Mouse (Mus musculus) limb, embryonic 11.5 days (tissue): ENCODE data around the gene Disp3. TPM values are rescaled to one million over a fixed set of nuclear protein-coding genes. Genes with fewer than 3 reads are reported as not detected.

Source experiments
- ATAC-seq: fragments of 200-750 bp; cut with Nextera tagmentation; 2 replicates; pipeline ENCODE4 v1.8.0; 2017; ENCODE audit warnings: low read depth; ENCODE audit not compliant: insufficient number of reproducible peaks, low FRiP score, low TSS enrichment
- DNase-seq: peaks from one replicate; pipeline ENCODE4 v3.0.0-alpha.2; 2015; ENCODE audit warnings: low spot score
- H3K27ac ChIP-seq: fragments of 300-500 bp; sonication (generic); replicated peaks from 2 replicates; pipeline ENCODE4 v1.5.1; 2014; ENCODE audit warnings: low read depth, mild to moderate bottlenecking, low read length
- H3K27me3 ChIP-seq: fragments of 300-500 bp; sonication (generic); 2 replicates; pipeline ENCODE4 v1.6.1; 2014; ENCODE audit warnings: mild to moderate bottlenecking, low read length, mixed read lengths; ENCODE audit not compliant: control insufficient read depth, insufficient read depth
- H3K36me3 ChIP-seq: fragments of 300-500 bp; sonication (generic); 2 replicates; pipeline ENCODE4 v1.6.1; 2014; ENCODE audit warnings: mild to moderate bottlenecking, low read length, moderate library complexity, mixed read lengths; ENCODE audit not compliant: control insufficient read depth, insufficient read depth
- H3K4me1 ChIP-seq: fragments of 300-500 bp; sonication (generic); 2 replicates; pipeline ENCODE4 v1.6.1; 2014; ENCODE audit warnings: low read length, mixed read lengths; ENCODE audit not compliant: control insufficient read depth, insufficient read depth
- H3K4me2 ChIP-seq: fragments of 300-500 bp; sonication (generic); 2 replicates; pipeline ENCODE4 v1.6.1; 2014; ENCODE audit warnings: low read depth, mild to moderate bottlenecking, moderate library complexity; ENCODE audit not compliant: severe bottlenecking
- H3K4me3 ChIP-seq: fragments of 300-500 bp; sonication (generic); 2 replicates; pipeline ENCODE4 v1.5.1; 2014; ENCODE audit warnings: low read depth, low read length
- H3K9ac ChIP-seq: fragments of 300-500 bp; sonication (generic); 2 replicates; pipeline ENCODE4 v1.6.1; 2014; ENCODE audit warnings: mild to moderate bottlenecking, low read length
- H3K9me3 ChIP-seq: fragments of 300-500 bp; sonication (generic); 2 replicates; pipeline ENCODE4 v1.6.1; 2016; ENCODE audit warnings: low read length; ENCODE audit not compliant: control insufficient read depth
- WGBS: fragments of 180-500 bp; shearing (Covaris S2); extraction: QIAGEN DNeasy Blood & Tissue Kit; methylation state at CpG from one replicate; pipeline ENCODE4 v1.1.7; 2014; 5-methylcytosine and 5-hydroxymethylcytosine counted together
- polyA plus RNA-seq: library from polyadenylated mRNA; unstranded; fragments of >200 nt; fragmentation: Nextera tagmentation; extraction: Ambion mirVana; gene quantifications from 2 replicates; pipeline ENCODE4 v1.2.1, GENCODE M21; 2014

The Disp3 gene
- polyA plus RNA-seq, 1 experiment from 2014 or later, result 0.40 TPM

DNA sequence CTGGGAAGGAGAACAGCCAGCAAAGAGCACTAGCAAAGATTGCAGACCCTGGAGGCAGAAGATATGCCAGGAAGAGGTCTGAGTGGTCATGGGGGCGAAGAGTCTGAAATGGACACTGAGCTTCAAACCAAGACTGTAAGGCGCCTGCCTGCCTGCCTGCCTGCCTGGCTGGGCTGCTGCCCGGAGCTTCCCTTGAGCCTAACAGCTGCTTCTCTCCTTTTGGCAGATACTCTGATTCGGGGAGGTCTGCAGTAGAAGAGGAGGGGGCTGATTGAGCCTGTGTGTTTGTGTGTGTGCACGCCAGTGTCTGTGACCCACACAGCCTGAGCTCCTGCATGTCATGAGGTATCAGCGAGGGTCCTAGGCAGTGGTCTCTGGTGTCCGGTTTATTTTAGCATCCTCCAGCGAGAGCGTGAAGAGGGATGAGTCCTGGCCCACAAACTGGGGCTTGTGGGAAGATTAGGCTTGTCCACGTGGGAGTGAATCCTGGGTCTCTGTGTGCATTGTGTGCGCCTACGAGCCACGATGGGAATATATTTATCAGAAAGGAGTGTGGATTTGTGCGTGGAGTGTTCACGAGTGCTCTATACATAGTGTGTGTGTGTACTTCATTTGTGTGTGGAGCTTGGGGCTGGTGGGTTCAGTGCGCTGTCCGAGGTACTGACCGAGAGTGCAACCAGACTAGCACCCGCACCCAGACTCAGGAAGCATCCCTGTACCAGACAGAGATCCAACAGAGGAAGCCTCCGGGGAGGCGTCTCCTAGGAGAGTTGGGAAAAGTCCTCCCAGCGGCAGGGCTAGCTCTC lies 1.3 kb downstream of the Disp3 start:
- Histone ChIP-seq H3K27ac (no peak overlapping the region), H3K4me1 (peaks cover 10% of the 10 kb centered on the region; the same call in 1 of the 2 replicates), H3K9ac (no peak overlapping the region), H3K4me2 (no peak overlapping the region), H3K27me3 (peaks cover 21% of the 10 kb centered on the region), H3K9me3 (no peaks in the 10 kb centered on the region), H3K36me3 (no peaks in the 10 kb centered on the region), H3K4me3 (peak overlapping the region; percentile 37)
- WGBS, result 18% methylated on average over 22 of the region's 22 CpGs
- no peak for ATAC-seq
- DNase-seq, result peak; percentile 87

- Histone ChIP-seq H3K36me3 (no peaks in the 10 kb centered on the region), H3K4me1 (peaks cover 10% of the 10 kb centered on the region; the same call in 1 of the 2 replicates), H3K9me3 (no peaks in the 10 kb centered on the region), H3K9ac (no peak overlapping the region), H3K4me2 (no peak overlapping the region), H3K27ac (no peak overlapping the region), H3K4me3 (no peak overlapping the region), H3K27me3 (peaks cover 21% of the 10 kb centered on the region)
- ATAC-seq, result no peak
- DNase-seq, result no peak
- WGBS, result 59% methylated on average over 13 of the region's 13 CpGs
Measured at GRCm38 (mm10) chr4:148284219-148284618, 3.5 kb downstream of the Disp3 start.

DNA sequence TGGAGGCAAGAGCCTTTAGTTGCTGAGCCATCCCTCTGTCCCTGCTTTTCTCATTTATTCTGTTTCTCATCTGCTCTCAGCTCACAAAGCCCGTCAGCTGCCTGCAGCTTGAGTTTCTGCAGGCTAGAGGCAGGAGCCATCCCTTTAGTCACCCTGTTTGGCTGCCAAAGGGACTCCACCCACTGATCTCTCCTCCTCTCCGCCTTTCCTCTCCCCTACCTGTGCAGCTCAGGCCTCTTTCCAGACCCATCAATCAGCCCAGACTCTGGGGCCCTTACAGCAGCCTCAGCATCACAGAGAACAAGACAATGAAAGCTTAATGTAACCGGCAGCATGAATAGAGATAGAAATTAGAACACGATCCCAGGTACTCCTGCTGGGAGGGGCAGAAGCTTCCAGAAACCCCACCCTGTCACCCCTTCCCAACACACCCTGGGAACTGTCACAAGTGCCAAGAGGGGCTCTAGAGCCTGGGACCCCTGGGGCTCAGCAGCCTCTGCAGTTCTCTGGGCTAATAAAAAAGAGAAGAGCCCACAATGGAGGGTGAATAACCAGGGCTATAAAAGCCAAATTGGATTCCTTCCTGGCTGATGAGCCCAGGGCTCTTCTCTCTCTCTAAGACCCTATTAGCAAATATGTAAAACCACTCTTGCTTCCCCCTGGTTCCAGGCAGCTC lies 10.8 kb downstream of the Disp3 start:
- H3K4me3 ChIP-seq, result no peak overlapping the region
- WGBS, result 11% methylated on average over 4 of the region's 4 CpGs
- H3K36me3 ChIP-seq, result no peaks in the 10 kb centered on the region
- peaks cover 11% of the 10 kb centered on the region for H3K27me3 ChIP-seq
- H3K4me1 ChIP-seq, result no peaks in the 10 kb centered on the region; the same call in 1 of the 2 replicates
- ATAC-seq (no peak), DNase-seq (no peak)
- no peaks in the 10 kb centered on the region for H3K9me3 ChIP-seq
- H3K27ac ChIP-seq, result no peak overlapping the region
- no peak overlapping the region for H3K4me2 ChIP-seq
- no peak overlapping the region for H3K9ac ChIP-seq

GRCm38 (mm10) chr4:148274671-148275070 lies 13.1 kb downstream of the Disp3 start:
- Histone ChIP-seq H3K27me3 (peaks cover 31% of the 10 kb centered on the region), H3K4me3 (no peak overlapping the region), H3K4me1 (no peaks in the 10 kb centered on the region; the same call in 1 of the 2 replicates), H3K9me3 (no peaks in the 10 kb centered on the region), H3K27ac (no peak overlapping the region), H3K9ac (no peak overlapping the region), H3K36me3 (no peaks in the 10 kb centered on the region), H3K4me2 (no peak overlapping the region)
- no peak for ATAC-seq
- WGBS, result 48% methylated on average over 3 of the region's 3 CpGs
- DNase-seq, result no peak

- H3K9ac ChIP-seq, result no peak overlapping the region
- ATAC-seq (no peak), DNase-seq (no peak)
- H3K4me3 ChIP-seq, result no peak overlapping the region
- WGBS, result 11% methylated on average over 2 of the region's 2 CpGs
- no peak overlapping the region for H3K27ac ChIP-seq
- H3K9me3 ChIP-seq, result no peaks in the 10 kb centered on the region
- H3K27me3 ChIP-seq, result peaks cover 31% of the 10 kb centered on the region
- no peaks in the 10 kb centered on the region for H3K36me3 ChIP-seq
- no peak overlapping the region for H3K4me2 ChIP-seq
- H3K4me1 ChIP-seq, result no peaks in the 10 kb centered on the region; the same call in 1 of the 2 replicates
Measured at GRCm38 (mm10) chr4:148273229-148273628, 14.5 kb downstream of the Disp3 start.

GRCm38 (mm10) chr4:148271656-148272055 lies 16.1 kb downstream of the Disp3 start:
- H3K4me1 ChIP-seq, result no peaks in the 10 kb centered on the region; the same call in 1 of the 2 replicates
- no peak overlapping the region for H3K9ac ChIP-seq
- WGBS, result 5% methylated on average over 39 of the region's 39 CpGs
- DNase-seq (peak; percentile 39), ATAC-seq (no peak)
- peaks cover 31% of the 10 kb centered on the region for H3K27me3 ChIP-seq
- no peak overlapping the region for H3K27ac ChIP-seq
- H3K4me3 ChIP-seq, result no peak overlapping the region
- H3K9me3 ChIP-seq, result no peaks in the 10 kb centered on the region
- H3K36me3 ChIP-seq, result no peaks in the 10 kb centered on the region
- peak overlapping the region; percentile 27; the same call in 1 of the 2 replicates for H3K4me2 ChIP-seq

- no peak overlapping the region for H3K4me2 ChIP-seq
- H3K9ac ChIP-seq, result no peak overlapping the region
- no peak overlapping the region for H3K27ac ChIP-seq
- WGBS, result 84% methylated on average over 6 of the region's 6 CpGs
- DNase-seq, result no peak
- no peak overlapping the region for H3K4me3 ChIP-seq
- ATAC-seq, result no peak
- no peaks in the 10 kb centered on the region for H3K9me3 ChIP-seq
- no peaks in the 10 kb centered on the region; the same call in 1 of the 2 replicates for H3K4me1 ChIP-seq
- H3K27me3 ChIP-seq, result peaks cover 21% of the 10 kb centered on the region
- no peaks in the 10 kb centered on the region for H3K36me3 ChIP-seq
Measured at GRCm38 (mm10) chr4:148266973-148267507, 20.7 kb downstream of the Disp3 start.

DNA sequence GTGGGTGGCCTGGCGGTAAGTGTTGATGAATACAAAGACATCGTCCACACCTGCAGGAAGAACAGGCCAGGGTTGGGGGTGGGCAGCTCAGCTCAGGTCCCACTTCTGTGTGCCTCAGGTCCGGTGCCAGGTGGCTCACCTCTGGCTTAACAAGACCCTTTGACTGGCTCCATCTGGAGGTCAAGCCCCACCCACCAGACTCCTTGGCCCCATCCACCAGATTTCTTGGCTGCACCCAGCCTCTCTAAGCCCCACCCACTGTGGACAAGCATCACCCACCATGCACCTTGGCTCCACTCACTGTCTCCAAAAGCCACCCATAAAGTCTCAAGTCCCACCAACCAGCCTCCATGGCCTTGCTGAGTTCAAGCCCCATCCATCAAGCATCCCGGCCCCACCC lies 27.8 kb downstream of the Disp3 start:
- Histone ChIP-seq H3K9me3 (no peaks in the 10 kb centered on the region), H3K4me3 (no peak overlapping the region), H3K27me3 (no peaks in the 10 kb centered on the region), H3K4me1 (no peaks in the 10 kb centered on the region), H3K27ac (no peak overlapping the region), H3K36me3 (no peaks in the 10 kb centered on the region), H3K4me2 (no peak overlapping the region), H3K9ac (no peak overlapping the region)
- ATAC-seq (no peak), DNase-seq (no peak)
- 87% methylated on average over 4 of the region's 4 CpGs for WGBS
